Mouse (Mus musculus): ENCODE data around the gene Lmf1.
A peak's percentile ranks its signal among the peaks of the same experiment; 100 is the strongest.

Gene Lmf1

GRCm38 (mm10) chr17:25643517-25644294 is 64.8 kb downstream of the Lmf1 start:
- DNase-seq (ENCODE audit: low spot score) = peak; percentile 52

GRCm38 (mm10) chr17:25644761-25645160 is 65.9 kb downstream of the Lmf1 start:
- no peak for DNase-seq (ENCODE audit: low spot score)

- DNase-seq (ENCODE audit: low spot score) = no peak
Observed at GRCm38 (mm10) chr17:25645661-25646060, 66.8 kb downstream of the Lmf1 start.

GRCm38 (mm10) chr17:25647901-25648300 is 69.0 kb downstream of the Lmf1 start:
- no peak for DNase-seq (ENCODE audit: low spot score)

- DNase-seq (ENCODE audit: low spot score) = no peak
Observed at GRCm38 (mm10) chr17:25648678-25649216, 69.9 kb downstream of the Lmf1 start.

- no peak for DNase-seq (ENCODE audit: low spot score)
Observed at GRCm38 (mm10) chr17:25650726-25651125, 71.8 kb downstream of the Lmf1 start.

GRCm38 (mm10) chr17:25652272-25652671 is 73.4 kb downstream of the Lmf1 start:
- DNase-seq (ENCODE audit: low spot score) = no peak

GRCm38 (mm10) chr17:25656142-25656825 is 77.4 kb downstream of the Lmf1 start:
- no peak for DNase-seq (ENCODE audit: low spot score)

GRCm38 (mm10) chr17:25656826-25657189 is 77.9 kb downstream of the Lmf1 start:
- DNase-seq (ENCODE audit: low spot score) = no peak

GRCm38 (mm10) chr17:25663213-25663835 is 84.4 kb downstream of the Lmf1 start:
- no peak for DNase-seq (ENCODE audit: low spot score)

GRCm38 (mm10) chr17:25665485-25665884 is 86.6 kb downstream of the Lmf1 start:
- no peak for DNase-seq (ENCODE audit: low spot score)

GRCm38 (mm10) chr17:25665891-25666290 is 87.0 kb downstream of the Lmf1 start:
- DNase-seq (ENCODE audit: low spot score) = peak; percentile 9

- no peak for DNase-seq (ENCODE audit: low spot score)
Observed at GRCm38 (mm10) chr17:25668481-25669055, 89.7 kb downstream of the Lmf1 start.

GRCm38 (mm10) chr17:25672982-25673381 is 94.1 kb downstream of the Lmf1 start:
- no peak for DNase-seq (ENCODE audit: low spot score)

- no peak for DNase-seq (ENCODE audit: low spot score)
Observed at GRCm38 (mm10) chr17:25677969-25678368, 99.1 kb downstream of the Lmf1 start.

GRCm38 (mm10) chr17:25679818-25680217 is 100.9 kb downstream of the Lmf1 start:
- DNase-seq (ENCODE audit: low spot score) = no peak

GRCm38 (mm10) chr17:25681636-25682035 is 102.8 kb downstream of the Lmf1 start:
- DNase-seq (ENCODE audit: low spot score) = no peak

- peak; percentile 11 for DNase-seq (ENCODE audit: low spot score)
Observed at GRCm38 (mm10) chr17:25686323-25686722, 107.4 kb downstream of the Lmf1 start.

GRCm38 (mm10) chr17:25688922-25689321 is 110.0 kb downstream of the Lmf1 start:
- DNase-seq (ENCODE audit: low spot score) = no peak

- DNase-seq (ENCODE audit: low spot score) = no peak
Observed at GRCm38 (mm10) chr17:25696263-25696662, 117.4 kb downstream of the Lmf1 start.

GRCm38 (mm10) chr17:25698446-25698845 is 119.6 kb downstream of the Lmf1 start:
- peak; percentile 88 for DNase-seq (ENCODE audit: low spot score)

- no peak for DNase-seq (ENCODE audit: low spot score)
Observed at GRCm38 (mm10) chr17:25700863-25701496, 122.1 kb downstream of the Lmf1 start.
